Mouse (Mus musculus): ENCODE data around the gene Ndst4. TPM values are rescaled to one million over a fixed set of nuclear protein-coding genes. Genes with fewer than 3 reads are reported as not detected.

Ndst4 gene
- total RNA-seq (2014; rRNA removed) (not detected in 2 replicates), polyA plus RNA-seq (2012; rRNA removed) (not detected in 2 replicates)

- TF ChIP-seq CTCF (IDR thresholded peaks at IDR 0.05; ENCODE audit: low read depth, low read length): no peak
- TF ChIP-seq POLR2A (IDR thresholded peaks at IDR 0.05; ENCODE audit: extremely low read depth, insufficient read depth, low read length): no peak
- H3K36me3 ChIP-seq (ENCODE audit: control insufficient read depth, insufficient read depth, low read length): no peaks in the 10 kb centered on the region
- no peaks in the 10 kb centered on the region for H3K79me2 ChIP-seq (ENCODE audit: control insufficient read depth, insufficient read depth, low read length)
- WGBS: 58% methylated on average over 14 of the region's 14 CpGs
- H3K9ac ChIP-seq (ENCODE audit: low read depth, low read length): no peak within 1 kb of the TSS
- no peaks in the 10 kb centered on the region for H3K27me3 ChIP-seq (ENCODE audit: control insufficient read depth, insufficient read depth, low read length)
- no peaks in the 10 kb centered on the region for H3K4me1 ChIP-seq (ENCODE audit: control insufficient read depth, insufficient read depth, low read length)
- H3K27ac ChIP-seq (replicated peaks; ENCODE audit: insufficient read depth, low read depth, low read length): no peak within 1 kb of the TSS
- H3K4me3 ChIP-seq (ENCODE audit: insufficient read depth, low read depth, low read length): no peak within 1 kb of the TSS
- DNase-seq (ENCODE audit: extremely low read depth, low read depth, low spot score): no peak
Measured at GRCm38 (mm10) chr3:125403601-125404396, at the start of gene Ndst4. Gene Ndst4 (plus strand): TSS chr3:125404076.

GRCm38 (mm10) chr3:125397443-125397842, 6.4 kb upstream of the Ndst4 start:
- H3K36me3 ChIP-seq (ENCODE audit: control insufficient read depth, insufficient read depth, low read length): no peaks in the 10 kb centered on the region
- DNase-seq (ENCODE audit: extremely low read depth, low read depth, low spot score): no peak
- H3K27ac ChIP-seq (replicated peaks; ENCODE audit: insufficient read depth, low read depth, low read length): no peak overlapping the region
- no peaks in the 10 kb centered on the region for H3K27me3 ChIP-seq (ENCODE audit: control insufficient read depth, insufficient read depth, low read length)
- no peak for TF ChIP-seq CTCF (IDR thresholded peaks at IDR 0.05; ENCODE audit: low read depth, low read length)
- TF ChIP-seq POLR2A (IDR thresholded peaks at IDR 0.05; ENCODE audit: extremely low read depth, insufficient read depth, low read length): no peak
- 79% methylated on average over 3 of the region's 3 CpGs for WGBS
- no peaks in the 10 kb centered on the region for H3K79me2 ChIP-seq (ENCODE audit: control insufficient read depth, insufficient read depth, low read length)
- no peak overlapping the region for H3K9ac ChIP-seq (ENCODE audit: low read depth, low read length)
- H3K4me1 ChIP-seq (ENCODE audit: control insufficient read depth, insufficient read depth, low read length): no peaks in the 10 kb centered on the region
- H3K4me3 ChIP-seq (ENCODE audit: insufficient read depth, low read depth, low read length): no peak overlapping the region

GRCm38 (mm10) chr3:125406456-125406855, 2.6 kb downstream of the Ndst4 start:
- DNase-seq (ENCODE audit: extremely low read depth, low read depth, low spot score): no peak
- Histone ChIP-seq H3K9ac (ENCODE audit: low read depth, low read length) (no peak overlapping the region), H3K27ac (replicated peaks; ENCODE audit: insufficient read depth, low read depth, low read length) (no peak overlapping the region), H3K4me1 (ENCODE audit: control insufficient read depth, insufficient read depth, low read length) (no peaks in the 10 kb centered on the region), H3K79me2 (ENCODE audit: control insufficient read depth, insufficient read depth, low read length) (no peaks in the 10 kb centered on the region), H3K36me3 (ENCODE audit: control insufficient read depth, insufficient read depth, low read length) (no peaks in the 10 kb centered on the region), H3K27me3 (ENCODE audit: control insufficient read depth, insufficient read depth, low read length) (no peaks in the 10 kb centered on the region), H3K4me3 (ENCODE audit: insufficient read depth, low read depth, low read length) (no peak overlapping the region)
- WGBS: 60% methylated on average over 2 of the region's 2 CpGs
- TF ChIP-seq POLR2A (IDR thresholded peaks at IDR 0.05; ENCODE audit: extremely low read depth, insufficient read depth, low read length): no peak

GRCm38 (mm10) chr3:125406991-125407390, 3.1 kb downstream of the Ndst4 start:
- Histone ChIP-seq H3K36me3 (ENCODE audit: control insufficient read depth, insufficient read depth, low read length) (no peaks in the 10 kb centered on the region), H3K27ac (replicated peaks; ENCODE audit: insufficient read depth, low read depth, low read length) (no peak overlapping the region), H3K27me3 (ENCODE audit: control insufficient read depth, insufficient read depth, low read length) (no peaks in the 10 kb centered on the region), H3K4me1 (ENCODE audit: control insufficient read depth, insufficient read depth, low read length) (no peaks in the 10 kb centered on the region), H3K9ac (ENCODE audit: low read depth, low read length) (no peak overlapping the region), H3K79me2 (ENCODE audit: control insufficient read depth, insufficient read depth, low read length) (no peaks in the 10 kb centered on the region), H3K4me3 (ENCODE audit: insufficient read depth, low read depth, low read length) (no peak overlapping the region)
- no peak for TF ChIP-seq POLR2A (IDR thresholded peaks at IDR 0.05; ENCODE audit: extremely low read depth, insufficient read depth, low read length)
- no peak for TF ChIP-seq CTCF (IDR thresholded peaks at IDR 0.05; ENCODE audit: low read depth, low read length)
- 71% methylated on average over 3 of the region's 3 CpGs for WGBS
- no peak for DNase-seq (ENCODE audit: extremely low read depth, low read depth, low spot score)

GRCm38 (mm10) chr3:125466894-125467652, 63.2 kb downstream of the Ndst4 start:
- TF ChIP-seq CTCF (IDR thresholded peaks at IDR 0.05; ENCODE audit: low read depth, low read length): no peak
- TF ChIP-seq POLR2A (IDR thresholded peaks at IDR 0.05; ENCODE audit: extremely low read depth, insufficient read depth, low read length): no peak
- no peak for DNase-seq (ENCODE audit: extremely low read depth, low read depth, low spot score)
- H3K4me1 ChIP-seq (ENCODE audit: control insufficient read depth, insufficient read depth, low read length): no peaks in the 10 kb centered on the region
- no peak overlapping the region for H3K9ac ChIP-seq (ENCODE audit: low read depth, low read length)
- H3K79me2 ChIP-seq (ENCODE audit: control insufficient read depth, insufficient read depth, low read length): no peaks in the 10 kb centered on the region
- H3K36me3 ChIP-seq (ENCODE audit: control insufficient read depth, insufficient read depth, low read length): no peaks in the 10 kb centered on the region
- H3K27ac ChIP-seq (replicated peaks; ENCODE audit: insufficient read depth, low read depth, low read length): no peak overlapping the region
- H3K4me3 ChIP-seq (ENCODE audit: insufficient read depth, low read depth, low read length): no peak overlapping the region
- WGBS: 55% methylated on average over 6 of the region's 6 CpGs
- no peaks in the 10 kb centered on the region for H3K27me3 ChIP-seq (ENCODE audit: control insufficient read depth, insufficient read depth, low read length)
